Mouse (Mus musculus) myocyte (in vitro differentiated cells): ENCODE measurements around the gene Slc15a3. TPM values are rescaled to one million over a fixed set of nuclear protein-coding genes. Genes with fewer than 3 reads are reported as not detected.

Experiments used
- H3K27me3 ChIP-seq: one replicate; pipeline ENCODE4 v1.6.1; 2011; ENCODE audit not compliant: control insufficient read depth, insufficient read depth, insufficient read length
- H3K36me3 ChIP-seq: one replicate; pipeline ENCODE4 v1.6.1; 2011; ENCODE audit not compliant: control insufficient read depth, insufficient read depth
- H3K4me2 ChIP-seq: one replicate; pipeline ENCODE4 v1.6.1; 2011; ENCODE audit warnings: low read depth, control low read depth
- H3K4me3 ChIP-seq: one replicate; pipeline ENCODE4 v1.5.1; 2011; ENCODE audit warnings: mild to moderate bottlenecking, control low read depth, moderate library complexity
- H3K79me2 ChIP-seq: one replicate; pipeline ENCODE4 v1.6.1; 2011; ENCODE audit not compliant: control insufficient read depth, insufficient read depth
- H3ac ChIP-seq: one replicate; pipeline ENCODE4 v1.6.1; 2011; ENCODE audit not compliant: control insufficient read depth, insufficient read length
- CEBPB ChIP-seq: IDR thresholded peaks from 2 replicates; pipeline ENCODE4 v1.6.1; 2011; ENCODE audit warnings: mild to moderate bottlenecking, moderate library complexity; ENCODE audit not compliant: poor library complexity, insufficient read depth, severe bottlenecking
- E2F4 ChIP-seq: IDR thresholded peaks from one replicate; pipeline ENCODE4 v1.6.1; 2011; ENCODE audit warnings: mild to moderate bottlenecking, control low read depth, moderate library complexity; ENCODE audit not compliant: insufficient read depth
- MAX ChIP-seq: IDR thresholded peaks from one replicate; pipeline ENCODE4 v1.6.1; 2011; ENCODE audit warnings: low read depth, mild to moderate bottlenecking, control low read depth
- MYOD1 ChIP-seq, 3 experiments: IDR thresholded peaks; one replicate each; pipeline ENCODE4 v1.6.1; 2011; ENCODE audit warnings: control low read depth in 2 of 3, low read depth in 2 of 3, mild to moderate bottlenecking in 2 of 3, moderate library complexity in 1 of 3; ENCODE audit not compliant: insufficient read length in 2 of 3, control insufficient read depth in 1 of 3
- MYOG ChIP-seq, 3 experiments: IDR thresholded peaks; one replicate each; pipeline ENCODE4 v1.6.1; 2011; ENCODE audit warnings: control low read depth in 2 of 3, low read depth in 2 of 3, mild to moderate bottlenecking in 2 of 3; ENCODE audit not compliant: insufficient read length in 2 of 3, control insufficient read depth in 1 of 3, insufficient read depth in 1 of 3
- POLR2A ChIP-seq: IDR thresholded peaks from one replicate; pipeline ENCODE4 v1.6.1; 2011; ENCODE audit warnings: low read depth, mild to moderate bottlenecking, control low read depth, moderate library complexity; ENCODE audit not compliant: insufficient read length
- POLR2AphosphoS2 ChIP-seq: IDR thresholded peaks from one replicate; pipeline ENCODE4 v1.6.1; 2011; ENCODE audit warnings: low read depth, control low read depth; ENCODE audit not compliant: insufficient read length
- REST ChIP-seq: IDR thresholded peaks from one replicate; pipeline ENCODE4 v1.6.1; 2011; ENCODE audit warnings: mild to moderate bottlenecking, control low read depth, moderate library complexity; ENCODE audit not compliant: insufficient read depth, insufficient read length
- SRF ChIP-seq: IDR thresholded peaks from one replicate; pipeline ENCODE4 v1.6.1; 2011; ENCODE audit warnings: low read depth; ENCODE audit not compliant: control insufficient read depth, insufficient read length
- TCF12 ChIP-seq: IDR thresholded peaks from one replicate; pipeline ENCODE4 v1.6.1; 2011; ENCODE audit warnings: mild to moderate bottlenecking, control low read depth; ENCODE audit not compliant: poor library complexity, insufficient read depth, severe bottlenecking
- TCF3 ChIP-seq: IDR thresholded peaks from one replicate; pipeline ENCODE4 v1.6.1; 2011; ENCODE audit warnings: low read depth, control low read depth; ENCODE audit not compliant: insufficient read length
- USF1 ChIP-seq: IDR thresholded peaks from one replicate; pipeline ENCODE4 v1.6.1; 2011; ENCODE audit warnings: low read depth, mild to moderate bottlenecking, control low read depth, moderate library complexity
- polyA plus RNA-seq: library from polyadenylated mRNA; unstranded; fragments of >200 nt; fragmentation: generic; extraction: Trizol; gene quantifications from one replicate; pipeline ENCODE4 v1.2.1, GENCODE M21; 2012; ENCODE audit warnings: missing spikeins

Gene Slc15a3
- polyA plus RNA-seq, 1 experiment = 0.02 TPM

DNA sequence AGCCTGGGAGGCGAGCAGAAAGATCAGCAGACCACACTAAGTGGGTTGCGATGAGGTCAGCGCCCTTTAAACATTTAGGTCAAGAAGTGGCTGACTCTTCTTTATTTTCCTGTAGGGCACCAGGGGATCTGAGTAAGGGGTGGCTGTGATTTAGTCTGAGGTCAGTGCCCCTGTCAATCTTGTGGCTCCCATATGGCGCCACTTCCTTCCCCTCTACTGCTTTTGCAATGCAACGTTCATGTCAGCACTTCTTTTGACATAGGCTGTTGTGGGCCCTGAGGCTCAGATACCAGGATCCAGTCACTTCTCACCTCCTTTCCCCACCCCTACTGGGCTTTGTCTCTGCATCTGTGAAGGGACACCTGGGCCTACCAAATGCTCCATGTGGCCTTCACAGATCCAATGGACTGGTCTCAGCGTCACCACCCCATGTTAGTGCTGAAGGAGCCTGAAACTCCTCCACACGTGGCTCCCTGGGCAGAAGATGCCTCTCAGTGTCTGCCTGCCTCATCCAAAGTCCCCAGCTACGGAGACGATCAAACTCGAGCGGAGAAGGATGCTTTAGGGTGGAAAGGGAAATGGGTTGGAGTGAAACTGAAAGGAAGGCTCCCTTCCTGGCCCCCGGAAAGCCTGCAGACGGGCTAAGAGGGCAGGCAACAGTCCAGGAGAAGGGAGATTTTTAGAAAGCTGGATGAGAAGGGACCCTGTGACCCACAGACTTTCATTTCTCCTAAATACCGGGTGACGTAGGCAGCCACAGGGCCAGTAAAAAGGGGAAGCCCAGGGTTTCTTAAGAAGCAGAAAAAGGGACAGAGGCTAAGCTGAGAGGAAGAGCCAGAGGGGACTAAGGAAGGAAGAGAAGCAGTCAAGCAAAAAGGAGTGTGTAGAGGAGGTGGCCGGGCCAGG is 2.4 kb downstream of the Slc15a3 start:
- TF ChIP-seq MYOD1 (IDR thresholded peaks at IDR 0.05; ENCODE audit: control insufficient read depth in 1 of 3, insufficient read length in 2 of 3, low read depth in 2 of 3) (no peak), CEBPB (no peak), MAX (no peak), POLR2A (no peak), TCF12 (no peak), MYOG (IDR thresholded peaks at IDR 0.05; ENCODE audit: control insufficient read depth in 1 of 3, insufficient read depth in 1 of 3, insufficient read length in 2 of 3, low read depth in 2 of 3) (no peak), REST (no peak), USF1 (no peak), SRF (no peak), POLR2AphosphoS2 (no peak), E2F4 (no peak), TCF3 (no peak)
- no peaks in the 10 kb centered on the region for H3K36me3 ChIP-seq
- no peak overlapping the region for H3ac ChIP-seq
- H3K27me3 ChIP-seq = no peaks in the 10 kb centered on the region
- no peaks in the 10 kb centered on the region for H3K79me2 ChIP-seq
- no peak overlapping the region for H3K4me3 ChIP-seq
- H3K4me2 ChIP-seq = no peak overlapping the region

DNA sequence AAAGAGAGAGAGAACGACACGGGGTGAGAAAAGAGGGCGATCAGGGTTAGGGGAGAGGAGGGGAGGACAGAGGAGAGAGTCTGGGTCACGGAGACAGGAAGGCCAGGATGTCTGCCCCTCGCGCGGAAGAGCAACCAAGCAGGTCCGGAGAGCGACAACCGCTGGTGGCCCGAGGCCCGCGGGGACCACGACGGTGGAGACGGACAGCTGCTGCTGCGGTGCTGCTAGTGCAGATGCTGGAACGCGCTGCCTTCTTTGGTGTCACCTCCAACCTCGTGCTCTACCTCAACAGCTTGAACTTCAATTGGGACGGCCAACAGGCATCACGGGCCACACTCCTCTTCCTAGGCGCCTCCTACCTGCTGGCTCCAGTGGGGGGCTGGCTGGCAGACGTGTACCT is 3.4 kb downstream of the Slc15a3 start:
- Histone ChIP-seq H3K79me2 (no peaks in the 10 kb centered on the region), H3K36me3 (no peaks in the 10 kb centered on the region), H3K4me2 (no peak overlapping the region), H3K4me3 (no peak overlapping the region), H3ac (no peak overlapping the region), H3K27me3 (no peaks in the 10 kb centered on the region)
- TF ChIP-seq USF1 = no peak
- no peak for TF ChIP-seq CEBPB
- no peak for TF ChIP-seq SRF
- no peak for TF ChIP-seq MAX
- no peak for TF ChIP-seq TCF3
- TF ChIP-seq MYOG (IDR thresholded peaks at IDR 0.05; ENCODE audit: control insufficient read depth in 1 of 3, insufficient read depth in 1 of 3, insufficient read length in 2 of 3, low read depth in 2 of 3) = no peak
- no peak for TF ChIP-seq E2F4
- no peak for TF ChIP-seq POLR2AphosphoS2
- TF ChIP-seq REST = no peak
- no peak for TF ChIP-seq MYOD1 (IDR thresholded peaks at IDR 0.05; ENCODE audit: control insufficient read depth in 1 of 3, insufficient read length in 2 of 3, low read depth in 2 of 3)
- TF ChIP-seq TCF12 = no peak
- TF ChIP-seq POLR2A = no peak

DNA sequence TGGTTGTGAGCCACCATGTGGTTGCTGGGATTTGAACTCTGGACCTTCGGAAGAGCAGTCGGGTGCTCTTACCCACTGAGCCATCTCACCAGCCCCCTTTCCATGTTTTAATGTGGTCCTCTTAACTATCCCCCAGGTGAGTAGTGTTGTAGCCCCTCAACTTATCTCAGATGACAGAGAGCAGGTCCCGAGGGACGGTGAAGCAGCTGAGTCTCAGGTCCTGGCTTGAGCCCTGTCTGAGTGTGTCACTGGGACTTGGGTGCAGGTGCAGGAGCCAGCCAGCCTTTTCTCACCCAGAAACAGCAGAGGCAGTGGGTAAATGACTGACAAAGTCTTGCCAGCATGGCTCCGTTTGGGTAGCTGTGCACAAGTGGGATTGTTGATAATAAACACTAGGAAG is 4.7 kb downstream of the Slc15a3 start:
- no peak overlapping the region for H3ac ChIP-seq
- H3K4me2 ChIP-seq = no peak overlapping the region
- no peaks in the 10 kb centered on the region for H3K36me3 ChIP-seq
- TF ChIP-seq TCF3 (no peak), POLR2AphosphoS2 (no peak), SRF (no peak), TCF12 (no peak)
- no peak overlapping the region for H3K4me3 ChIP-seq
- no peaks in the 10 kb centered on the region for H3K27me3 ChIP-seq
- H3K79me2 ChIP-seq = no peaks in the 10 kb centered on the region

DNA sequence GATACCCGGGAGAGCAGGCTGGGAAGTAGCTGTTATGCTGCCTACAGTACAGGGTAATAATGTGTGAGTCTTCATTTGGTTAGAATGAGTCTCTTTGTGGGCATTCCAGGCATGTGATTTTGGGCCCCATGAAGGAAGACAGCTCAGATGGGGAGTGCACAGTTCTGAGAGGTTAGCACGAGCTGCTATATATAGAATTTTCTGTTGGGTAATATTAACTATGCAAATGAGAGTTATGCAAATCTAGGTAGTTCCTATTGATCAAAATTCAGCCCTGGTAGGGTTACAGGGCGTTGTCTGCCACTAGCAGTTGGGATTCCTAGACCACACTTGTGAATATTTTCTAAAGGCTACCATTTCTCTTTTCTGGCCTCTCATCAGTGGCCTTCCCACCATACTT is 5.9 kb downstream of the Slc15a3 start:
- Histone ChIP-seq H3ac (no peak overlapping the region), H3K27me3 (no peaks in the 10 kb centered on the region), H3K4me2 (no peak overlapping the region), H3K79me2 (no peaks in the 10 kb centered on the region), H3K36me3 (no peaks in the 10 kb centered on the region), H3K4me3 (no peak overlapping the region)
- no peak for TF ChIP-seq POLR2A
- TF ChIP-seq MYOG (IDR thresholded peaks at IDR 0.05; ENCODE audit: control insufficient read depth in 1 of 3, insufficient read depth in 1 of 3, insufficient read length in 2 of 3, low read depth in 2 of 3) = no peak

DNA sequence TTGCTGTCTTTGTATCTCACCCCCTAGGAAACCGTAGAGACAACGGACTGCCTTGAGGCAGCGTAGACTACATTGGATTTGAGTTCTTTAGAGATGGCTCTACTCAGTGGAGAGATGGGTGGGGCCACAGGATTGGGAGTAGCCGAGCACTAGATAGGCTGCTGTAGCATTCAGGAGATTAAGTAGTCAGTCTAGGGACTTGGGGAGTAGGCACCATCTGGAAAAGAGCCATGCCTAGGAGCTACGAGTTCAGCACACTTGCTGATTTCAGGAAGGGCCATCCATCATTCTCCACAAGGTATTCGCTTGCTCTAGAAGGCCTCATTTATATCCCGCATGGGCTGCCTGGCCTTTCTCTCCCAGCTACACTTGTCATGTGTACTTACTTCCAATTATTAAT is 6.6 kb downstream of the Slc15a3 start:
- TF ChIP-seq USF1 (no peak), TCF3 (no peak), E2F4 (no peak), MYOG (IDR thresholded peaks at IDR 0.05; ENCODE audit: control insufficient read depth in 1 of 3, insufficient read depth in 1 of 3, insufficient read length in 2 of 3, low read depth in 2 of 3) (no peak), POLR2A (no peak), SRF (no peak), MAX (no peak), MYOD1 (IDR thresholded peaks at IDR 0.05; ENCODE audit: control insufficient read depth in 1 of 3, insufficient read length in 2 of 3, low read depth in 2 of 3) (no peak), REST (no peak), CEBPB (no peak), TCF12 (no peak), POLR2AphosphoS2 (no peak)
- H3K4me2 ChIP-seq = no peak overlapping the region
- H3ac ChIP-seq = no peak overlapping the region
- no peaks in the 10 kb centered on the region for H3K27me3 ChIP-seq
- H3K36me3 ChIP-seq = no peaks in the 10 kb centered on the region
- no peak overlapping the region for H3K4me3 ChIP-seq
- H3K79me2 ChIP-seq = no peaks in the 10 kb centered on the region
